Comparison of ENCODE assay signal across 29 mouse cellular contexts in genomic region chr8:126478714-126479113, GRCm38 (mm10). TPM values are rescaled to one million over a fixed set of nuclear protein-coding genes. Genes with fewer than 3 reads are reported as not detected.
DNase-seq lines count a peak whose midpoint lies in the region; ATAC-seq and TF ChIP-seq lines count a peak whose summit lies in the region.
"Had no signal": no experiment of that assay in that cellular context is flagged by ENCODE, and none has a peak within 500 bp of the region (broad histone marks: within the 10 kb centered on the region; RNA-seq: fewer than 3 reads in every experiment).

No protein-coding gene starts in this region.

- H3K36me3 ChIP-seq in intestine, embryonic 14.5 days (ENCODE audit: control insufficient read depth, insufficient read depth, low read length) = no peaks in the 10 kb centered on the region
- no peaks in the 10 kb centered on the region for H3K36me3 ChIP-seq in intestine, postnatal 0 days (ENCODE audit: control insufficient read depth, insufficient read depth)
- H3K36me3 ChIP-seq in heart, embryonic 11.5 days (ENCODE audit: control insufficient read depth, insufficient read depth, low read length) = no peaks in the 10 kb centered on the region
- no peaks in the 10 kb centered on the region for H3K36me3 ChIP-seq in lung, postnatal 0 days (ENCODE audit: insufficient read depth, low read length)
- H3K36me3 ChIP-seq: embryonic facial prominence, embryonic 12.5 days; embryonic facial prominence, embryonic 15.5 days; heart, embryonic 12.5 days; heart, embryonic 15.5 days; hindbrain, embryonic 10.5 days; hindbrain, embryonic 13.5 days had no signal

- H3K4me3 ChIP-seq in intestine, embryonic 14.5 days (ENCODE audit: low read depth, low read length) = no peak overlapping the region
- no peak overlapping the region for H3K4me3 ChIP-seq in intestine, postnatal 0 days (ENCODE audit: low read depth, low read length)
- no peak overlapping the region for H3K4me3 ChIP-seq in heart, embryonic 11.5 days (ENCODE audit: low read depth, low read length)
- no peak overlapping the region for H3K4me3 ChIP-seq in lung, postnatal 0 days (ENCODE audit: low read depth, low read length)
- H3K4me3 ChIP-seq: embryonic facial prominence, embryonic 12.5 days; embryonic facial prominence, embryonic 15.5 days; gastrocnemius, adult 2 months; heart, embryonic 12.5 days; heart, embryonic 15.5 days; hindbrain, embryonic 10.5 days; hindbrain, embryonic 13.5 days had no signal

- H3K9ac ChIP-seq in intestine, embryonic 14.5 days (ENCODE audit: low read length) = no peak overlapping the region
- H3K9ac ChIP-seq in intestine, postnatal 0 days (ENCODE audit: low read depth, low read length) = no peak overlapping the region
- H3K9ac ChIP-seq in heart, embryonic 11.5 days (ENCODE audit: low read depth, low read length) = no peak overlapping the region
- H3K9ac ChIP-seq in lung, postnatal 0 days (replicated peaks; ENCODE audit: low read depth) = no peak overlapping the region
- H3K9ac ChIP-seq: embryonic facial prominence, embryonic 12.5 days; embryonic facial prominence, embryonic 15.5 days; forebrain, postnatal 0 days; heart, embryonic 12.5 days; heart, embryonic 15.5 days; hindbrain, embryonic 13.5 days had no signal

- no peak overlapping the region for H3K27ac ChIP-seq in intestine, embryonic 14.5 days (ENCODE audit: low read depth)
- no peak overlapping the region for H3K27ac ChIP-seq in intestine, postnatal 0 days (ENCODE audit: low read depth, low read length)
- no peak overlapping the region for H3K27ac ChIP-seq in heart, embryonic 11.5 days (ENCODE audit: low read depth, low read length)
- no peak overlapping the region for H3K27ac ChIP-seq in lung, postnatal 0 days (ENCODE audit: low read length)
- H3K27ac ChIP-seq: embryonic facial prominence, embryonic 12.5 days; embryonic facial prominence, embryonic 15.5 days; gastrocnemius, adult 2 months; heart, embryonic 15.5 days; hindbrain, embryonic 10.5 days; hindbrain, embryonic 13.5 days had no signal

- TF ChIP-seq CTCF in intestine, postnatal 0 days (IDR thresholded peaks at IDR 0.05; ENCODE audit: low read depth) = no peak
- TF ChIP-seq CTCF in lung, postnatal 0 days (IDR thresholded peaks at IDR 0.05) = no peak

- DNase-seq in intestine, embryonic 14.5 days (ENCODE audit: low spot score) = peak; percentile 50
- DNase-seq in testis, postnatal 14 days (ENCODE audit: low spot score) = peak; percentile 68
- no peak for DNase-seq in testis, postnatal 10 days (ENCODE audit: low spot score)
- peak; percentile 37 for DNase-seq in large intestine, adult 2 months (ENCODE audit: low read depth, low spot score)
- DNase-seq in lung, postnatal 0 days (ENCODE audit: low spot score) = no peak
- DNase-seq: adrenal gland, postnatal 14 days; B cell, adult 2 months; cerebellum, adult 11 months; cerebellum, adult 2 months; cerebellum, adult 9-11 months; cerebellum, postnatal 25 days; forebrain, postnatal 0 days; gastrocnemius, adult 2 months; gastrocnemius, postnatal 14 days; heart, adult 11 months; heart, postnatal 10 days; heart, postnatal 36 days had no signal

- 0 out of 2 replicates have a peak, but pooled peaks cover 2% of the 10 kb centered on the region for H3K4me1 ChIP-seq in intestine, embryonic 14.5 days (replicated peaks; ENCODE audit: control insufficient read depth, insufficient read depth, low read length)
- no peaks in the 10 kb centered on the region; the same call in 1 of the 2 replicates for H3K4me1 ChIP-seq in intestine, postnatal 0 days (replicated peaks; ENCODE audit: control insufficient read depth, insufficient read depth, low read length)
- peaks cover 4% of the 10 kb centered on the region for H3K4me1 ChIP-seq in heart, embryonic 11.5 days (ENCODE audit: control insufficient read depth, insufficient read depth, low read length)
- H3K4me1 ChIP-seq in lung, postnatal 0 days (ENCODE audit: insufficient read depth, low read depth, low read length) = peaks cover 3% of the 10 kb centered on the region; the same call in 1 of the 2 replicates

- TF ChIP-seq EP300 in lung, postnatal 0 days (IDR thresholded peaks at IDR 0.05) = no peak

- no peak for ATAC-seq in intestine, embryonic 14.5 days (replicated peaks; ENCODE audit: low FRiP score, low TSS enrichment, low read depth)
- no peak for ATAC-seq in intestine, postnatal 0 days
- ATAC-seq in heart, embryonic 11.5 days (replicated peaks; ENCODE audit: insufficient number of reproducible peaks, low FRiP score, low TSS enrichment) = no peak
- ATAC-seq in lung, postnatal 0 days = no peak
- ATAC-seq: CD4-positive, CD25-positive, alpha-beta regulatory T cell, adult 4 months; forebrain, embryonic 14.5 days; forebrain, postnatal 0 days; hindbrain, embryonic 16.5 days; Patski had no signal

- 22% methylated on average over 3 of the region's 3 CpGs for WGBS in intestine, embryonic 14.5 days
- 15% methylated on average over 3 of the region's 3 CpGs for WGBS in intestine, postnatal 0 days
- WGBS in large intestine, adult 2 months = 20% methylated on average over 3 of the region's 3 CpGs
- WGBS in heart, embryonic 11.5 days (ENCODE audit: insufficient replicate concordance) = 11% methylated on average over 3 of the region's 3 CpGs
- 5% methylated on average over 3 of the region's 3 CpGs for WGBS in lung, postnatal 0 days

- no peaks in the 10 kb centered on the region for H3K9me3 ChIP-seq in intestine, embryonic 14.5 days (ENCODE audit: control insufficient read depth, low read length)
- no peaks in the 10 kb centered on the region for H3K9me3 ChIP-seq in intestine, postnatal 0 days (ENCODE audit: control insufficient read depth)
- no peaks in the 10 kb centered on the region for H3K9me3 ChIP-seq in heart, embryonic 11.5 days (replicated peaks; ENCODE audit: control insufficient read depth, low read length)
- H3K9me3 ChIP-seq in lung, postnatal 0 days (ENCODE audit: low read length) = no peaks in the 10 kb centered on the region
- H3K9me3 ChIP-seq: embryonic facial prominence, embryonic 12.5 days; embryonic facial prominence, embryonic 15.5 days; heart, embryonic 12.5 days; heart, embryonic 15.5 days; hindbrain, embryonic 10.5 days; hindbrain, embryonic 13.5 days had no signal

- no peak overlapping the region for H3K4me2 ChIP-seq in intestine, embryonic 14.5 days (ENCODE audit: low read length)
- H3K4me2 ChIP-seq in intestine, postnatal 0 days (replicated peaks; ENCODE audit: low read depth) = no peak overlapping the region
- no peak overlapping the region for H3K4me2 ChIP-seq in heart, embryonic 11.5 days
- H3K4me2 ChIP-seq in lung, postnatal 0 days (replicated peaks; ENCODE audit: low read depth, low read length) = no peak overlapping the region
- H3K4me2 ChIP-seq: embryonic facial prominence, embryonic 12.5 days; embryonic facial prominence, embryonic 15.5 days; heart, embryonic 12.5 days; heart, embryonic 15.5 days; hindbrain, embryonic 13.5 days had no signal

- H3K27me3 ChIP-seq in intestine, embryonic 14.5 days (replicated peaks; ENCODE audit: control insufficient read depth, insufficient read depth, low read length) = no peaks in the 10 kb centered on the region
- no peaks in the 10 kb centered on the region for H3K27me3 ChIP-seq in intestine, postnatal 0 days (replicated peaks; ENCODE audit: control insufficient read depth, insufficient read depth, low read length)
- peaks cover 6% of the 10 kb centered on the region; the same call in 1 of the 2 replicates for H3K27me3 ChIP-seq in heart, embryonic 11.5 days (ENCODE audit: control insufficient read depth, insufficient read depth, low read length)
- no peaks in the 10 kb centered on the region for H3K27me3 ChIP-seq in lung, postnatal 0 days (replicated peaks; ENCODE audit: insufficient read depth, low read length)
- H3K27me3 ChIP-seq: embryonic facial prominence, embryonic 15.5 days; Patski had no signal

RNA-seq across cellular contexts. Expression of gene Tarbp1, which starts 3.8 kb away (rescaled TPM):
- 6.3 TPM in 2 replicates for polyA plus RNA-seq in intestine, embryonic 14.5 days (2014; fragmentation: Nextera tagmentation; extraction: Ambion mirVana)
- polyA plus RNA-seq in intestine, postnatal 0 days (2015; fragmentation: Nextera tagmentation; extraction: Ambion mirVana) = 0.99 and 1.2 TPM in 2 replicates
- 1.7 and 3.0 TPM in 2 replicates for polyA plus RNA-seq in large intestine, adult 2 months (2012; rRNA removed)
- polyA plus RNA-seq in heart, embryonic 11.5 days (2014; fragmentation: Nextera tagmentation; extraction: Ambion mirVana) = 2.2 TPM in 2 replicates
- 1.1 and 1.2 TPM in 2 replicates for polyA plus RNA-seq in lung, postnatal 0 days (2015; fragmentation: Nextera tagmentation; extraction: Ambion mirVana)

RNA-seq across cellular contexts. Expression of gene Coa6, which starts 56.4 kb away (rescaled TPM):
- 62.2 and 66.2 TPM in 2 replicates for polyA plus RNA-seq in intestine, embryonic 14.5 days (2014; fragmentation: Nextera tagmentation; extraction: Ambion mirVana)
- 78.6 and 82.6 TPM in 2 replicates for polyA plus RNA-seq in intestine, postnatal 0 days (2015; fragmentation: Nextera tagmentation; extraction: Ambion mirVana)
- polyA plus RNA-seq in large intestine, adult 2 months (2012; rRNA removed) = 24.4 and 36.8 TPM in 2 replicates
- 58.2 and 58.7 TPM in 2 replicates for polyA plus RNA-seq in heart, embryonic 11.5 days (2014; fragmentation: Nextera tagmentation; extraction: Ambion mirVana)
- polyA plus RNA-seq in lung, postnatal 0 days (2015; fragmentation: Nextera tagmentation; extraction: Ambion mirVana) = 53.4 and 53.5 TPM in 2 replicates

Comparison
In these comparisons a context has a peak if more than half of its experiments do, and no peak if none do; other contexts are left out.
1. DNase-seq: peak in intestine, embryonic 14.5 days (single experiment), testis, postnatal 14 days (single experiment) and large intestine, adult 2 months (single experiment); none in testis, postnatal 10 days (single experiment) and lung, postnatal 0 days (single experiment).